Mouse (Mus musculus) heart, adult 9 months (tissue): ENCODE measurements around the gene Cdiptos.
A peak's percentile ranks its signal among the peaks of the same experiment; 100 is the strongest.

Source experiments
- DNase-seq, 2 experiments: peaks; one replicate each; pipeline ENCODE4 v3.0.0; 2022; ENCODE audit warnings: low spot score in 2 of 2

Gene Cdiptos

GRCm38 (mm10) chr7:126975493-126975892 is 405 bp downstream of the Cdiptos start:
- DNase-seq = peak in 1 of 2 experiments; percentile 71

DNA sequence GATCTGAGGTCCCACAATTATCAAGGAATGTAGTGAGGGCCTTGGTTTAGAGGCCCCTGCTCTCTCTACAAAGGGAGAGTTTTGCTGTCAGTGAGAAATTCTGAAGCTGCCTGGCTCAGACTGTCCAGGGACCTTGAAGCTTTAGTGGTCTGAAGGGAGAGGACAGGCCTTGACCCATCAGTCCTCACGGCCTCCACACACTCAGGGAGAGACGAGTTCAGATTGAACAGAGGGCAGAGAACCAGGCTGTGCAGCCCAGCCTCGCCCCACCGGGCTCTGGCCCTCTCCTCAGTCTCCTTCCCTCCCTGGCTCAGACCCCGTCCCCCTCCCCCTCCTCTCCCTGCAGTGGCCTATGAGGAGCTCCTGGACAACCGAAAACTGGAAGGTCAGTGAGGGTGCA is 8.5 kb downstream of the Cdiptos start:
- no peak for DNase-seq

GRCm38 (mm10) chr7:126965568-126965967 is 10.3 kb downstream of the Cdiptos start:
- no peak for DNase-seq

- DNase-seq = no peak
These were observed 12.2 kb downstream of the Cdiptos start for GRCm38 (mm10) chr7:126963548-126964286.

- DNase-seq = no peak
These were observed 13.9 kb downstream of the Cdiptos start for GRCm38 (mm10) chr7:126961965-126962364.

- DNase-seq = no peak
These were observed 14.8 kb downstream of the Cdiptos start for GRCm38 (mm10) chr7:126961095-126961494.

GRCm38 (mm10) chr7:126959780-126960179 is 16.1 kb downstream of the Cdiptos start:
- DNase-seq = no peak

- DNase-seq = no peak
These were observed 20.8 kb downstream of the Cdiptos start for GRCm38 (mm10) chr7:126955125-126955524.

- no peak for DNase-seq
These were observed 23.3 kb downstream of the Cdiptos start for GRCm38 (mm10) chr7:126952646-126953045.

DNA sequence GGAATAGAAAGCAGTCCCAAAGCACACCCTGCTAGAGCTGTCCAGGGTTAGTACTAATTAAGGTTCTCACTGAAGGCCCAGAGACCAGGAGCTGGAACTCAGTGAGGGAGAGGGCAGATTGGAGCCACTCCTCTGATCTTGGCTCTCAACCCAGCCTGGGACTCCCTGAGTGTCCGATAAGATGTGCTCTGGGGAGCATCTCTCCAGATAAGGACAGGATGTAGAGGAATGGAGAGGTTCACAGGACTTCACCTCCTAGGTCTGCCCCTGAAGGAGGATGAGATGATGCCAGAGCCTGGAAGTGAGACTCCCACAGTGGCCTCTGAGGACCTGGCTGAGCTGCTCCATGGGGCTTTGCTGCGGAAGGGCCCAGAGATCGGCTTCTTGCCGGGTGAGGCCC is 24.2 kb downstream of the Cdiptos start:
- no peak for DNase-seq

- DNase-seq = no peak
These were observed 25.0 kb downstream of the Cdiptos start for GRCm38 (mm10) chr7:126950647-126951615.

GRCm38 (mm10) chr7:126949793-126950646 is 25.9 kb downstream of the Cdiptos start, which contains the start of gene Sez6l2:
Gene Sez6l2 (plus strand): TSS chr7:126950563.
- peak; percentile 66 for DNase-seq

DNA sequence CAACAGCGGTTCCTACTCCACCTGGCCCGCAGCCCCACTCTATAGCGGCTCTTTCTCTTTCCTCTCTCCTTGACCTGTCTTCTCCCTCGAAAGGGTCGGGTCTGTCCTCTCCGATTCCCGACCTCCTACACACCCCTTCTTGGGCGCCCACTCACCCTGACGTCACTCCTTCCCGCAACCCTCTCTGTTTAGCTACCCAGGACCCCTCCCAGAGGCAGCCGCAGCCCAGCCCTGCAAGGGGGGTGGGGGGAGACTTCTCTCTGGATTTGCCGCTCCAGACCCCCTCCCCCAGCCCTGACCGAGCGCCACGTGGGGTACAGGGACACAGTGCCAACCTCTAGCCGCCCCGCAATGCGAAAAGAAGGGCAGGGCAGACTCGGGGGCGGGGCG is 26.5 kb downstream of the Cdiptos start, which contains the start of gene Asphd1:
Gene Asphd1 (minus strand): TSS at position 180 of the 390 bp plus-strand sequence.
- no peak for DNase-seq

GRCm38 (mm10) chr7:126948626-126949025 is 27.3 kb downstream of the Cdiptos start:
- DNase-seq = no peak

GRCm38 (mm10) chr7:126946530-126946929 is 29.4 kb downstream of the Cdiptos start:
- peak in 1 of 2 experiments; percentile 20 for DNase-seq

DNA sequence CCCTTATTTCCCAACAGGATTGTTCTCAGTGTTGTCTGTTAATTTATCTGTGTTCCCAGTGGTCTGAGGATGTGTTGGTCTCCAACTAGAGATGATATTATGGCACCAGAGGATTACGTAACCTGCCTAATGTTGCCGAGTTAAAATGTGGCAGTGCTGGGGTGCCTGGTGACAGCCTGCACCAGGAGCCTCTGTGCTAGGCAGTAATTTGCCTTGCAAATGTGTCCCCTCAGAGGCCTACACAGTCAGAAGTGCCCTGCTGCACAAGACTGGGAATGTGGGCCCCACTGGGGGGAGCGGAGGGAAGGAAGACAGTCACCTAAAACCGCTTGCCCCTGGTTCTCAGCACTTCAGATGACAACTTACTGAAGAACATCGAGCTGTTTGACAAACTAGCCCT is 34.1 kb downstream of the Cdiptos start:
- DNase-seq = no peak

DNA sequence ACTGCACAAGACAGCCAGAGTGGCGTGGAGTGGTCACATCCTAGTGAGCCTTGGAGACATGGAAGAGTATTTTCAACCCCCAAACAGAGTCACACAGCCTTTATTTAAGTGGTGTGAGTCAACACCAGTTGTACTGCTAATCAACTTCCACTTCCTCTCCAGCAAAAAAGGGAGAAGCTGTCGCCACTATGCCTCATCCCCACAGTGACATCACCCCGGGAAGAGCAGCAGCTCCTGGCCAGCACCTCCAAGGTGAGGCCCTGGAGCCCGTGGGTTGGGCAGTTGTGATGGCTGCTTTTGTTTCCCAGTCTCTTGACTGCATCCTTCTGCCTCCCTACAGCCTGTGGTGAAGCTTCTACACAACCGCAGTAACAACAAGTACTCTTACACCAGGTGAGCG is 34.7 kb downstream of the Cdiptos start:
- DNase-seq = no peak

DNA sequence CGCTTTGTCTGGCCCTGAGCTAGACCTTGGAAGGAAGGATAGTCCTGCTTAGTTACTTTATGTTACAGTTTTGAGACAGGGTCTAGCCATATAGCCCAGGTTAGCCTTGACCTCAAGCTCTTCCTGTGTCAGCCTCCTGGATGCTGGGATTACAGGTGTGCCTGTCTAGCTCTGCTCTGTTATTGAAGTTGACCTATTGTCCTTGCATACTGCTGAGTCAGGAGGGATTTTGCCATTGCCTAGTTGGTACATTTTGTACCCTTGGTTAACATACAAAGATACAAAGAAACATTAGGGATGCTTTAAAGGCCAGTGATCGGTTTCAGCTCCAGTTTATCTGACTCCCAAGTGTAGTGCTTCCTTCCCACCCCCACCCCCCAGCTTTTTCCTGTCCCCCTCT is 43.2 kb downstream of the Cdiptos start:
- DNase-seq = no peak

- peak in 1 of 2 experiments; percentile 9 for DNase-seq
These were observed 46.9 kb downstream of the Cdiptos start for GRCm38 (mm10) chr7:126929046-126929445.

GRCm38 (mm10) chr7:126928384-126929037 is 47.4 kb downstream of the Cdiptos start, which contains the start of gene Kctd13:
Gene Kctd13 (plus strand): TSS chr7:126928879.
- peak; percentile 92 for DNase-seq

DNA sequence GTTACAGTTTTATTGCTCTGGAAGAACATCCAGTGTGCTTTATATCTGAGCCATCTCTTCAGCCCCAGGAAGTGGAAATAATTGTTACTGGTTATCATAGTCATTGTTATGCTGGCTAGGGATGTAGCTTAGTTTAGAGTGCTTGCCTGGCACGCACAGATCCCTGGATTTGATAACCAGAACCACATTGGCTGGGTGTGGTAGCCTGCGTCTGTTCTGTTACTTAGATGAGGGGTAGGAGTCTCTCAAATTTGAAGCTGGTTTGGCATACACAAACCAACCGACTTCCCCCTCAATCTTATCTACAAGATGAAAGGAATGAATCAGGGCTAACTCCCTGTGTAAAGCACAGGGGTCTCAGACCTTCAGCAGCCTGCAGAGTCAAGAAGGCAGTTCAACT is 49.6 kb downstream of the Cdiptos start:
- no peak for DNase-seq
